Mouse (Mus musculus) forebrain, embryonic 11.5 days (tissue): ENCODE results near the gene Lrrc39. TPM values are rescaled to one million over a fixed set of nuclear protein-coding genes. Genes with fewer than 3 reads are reported as not detected.

Experiments
- ATAC-seq: fragments of 200-750 bp; cut with Nextera tagmentation; replicated peaks from 2 replicates; pipeline ENCODE4 v1.8.0; 2017; ENCODE audit warnings: moderate TSS enrichment; ENCODE audit not compliant: low FRiP score
- DNase-seq: peaks from one replicate; pipeline ENCODE4 v3.0.0-alpha.2; 2017; ENCODE audit warnings: low spot score
- H3K27ac ChIP-seq: fragments of 300-500 bp; sonication (generic); 2 replicates; pipeline ENCODE4 v1.5.1; 2014; ENCODE audit warnings: low read depth, low read length
- H3K27me3 ChIP-seq: fragments of 300-500 bp; sonication (generic); 2 replicates; pipeline ENCODE4 v1.6.1; 2014; ENCODE audit warnings: mild to moderate bottlenecking, low read length, mixed read lengths; ENCODE audit not compliant: control insufficient read depth, insufficient read depth
- H3K36me3 ChIP-seq: fragments of 300-500 bp; sonication (generic); 2 replicates; pipeline ENCODE4 v1.6.1; 2014; ENCODE audit warnings: mild to moderate bottlenecking, low read length, moderate library complexity, mixed read lengths; ENCODE audit not compliant: control insufficient read depth, insufficient read depth
- H3K4me1 ChIP-seq: fragments of 300-500 bp; sonication (generic); replicated peaks from 2 replicates; pipeline ENCODE4 v1.6.1; 2014; ENCODE audit warnings: low read length, mixed read lengths; ENCODE audit not compliant: control insufficient read depth, insufficient read depth
- H3K4me2 ChIP-seq: fragments of 300-500 bp; sonication (generic); 2 replicates; pipeline ENCODE4 v1.6.1; 2014; ENCODE audit warnings: low read depth, mild to moderate bottlenecking, low read length, moderate library complexity, mixed read lengths; ENCODE audit not compliant: severe bottlenecking
- H3K4me3 ChIP-seq: fragments of 300-500 bp; sonication (generic); 2 replicates; pipeline ENCODE4 v1.5.1; 2014; ENCODE audit warnings: low read depth, low read length
- H3K9ac ChIP-seq: fragments of 300-500 bp; sonication (generic); 2 replicates; pipeline ENCODE4 v1.6.1; 2014; ENCODE audit warnings: low read length
- H3K9me3 ChIP-seq: fragments of 300-500 bp; sonication (generic); 2 replicates; pipeline ENCODE4 v1.6.1; 2016; ENCODE audit warnings: low read length, mixed read lengths; ENCODE audit not compliant: control insufficient read depth
- WGBS: fragments of 180-500 bp; shearing (Covaris S2); extraction: QIAGEN DNeasy Blood & Tissue Kit; methylation state at CpG from one replicate; pipeline ENCODE4 v1.1.7; 2014; 5-methylcytosine and 5-hydroxymethylcytosine counted together
- polyA plus RNA-seq: library from polyadenylated mRNA; unstranded; fragments of >200 nt; fragmentation: Nextera tagmentation; extraction: Ambion mirVana; gene quantifications from 2 replicates; pipeline ENCODE4 v1.2.1, GENCODE M21; 2014

Gene Lrrc39
- 0.72 and 0.85 TPM in 2 replicates for polyA plus RNA-seq

DNA sequence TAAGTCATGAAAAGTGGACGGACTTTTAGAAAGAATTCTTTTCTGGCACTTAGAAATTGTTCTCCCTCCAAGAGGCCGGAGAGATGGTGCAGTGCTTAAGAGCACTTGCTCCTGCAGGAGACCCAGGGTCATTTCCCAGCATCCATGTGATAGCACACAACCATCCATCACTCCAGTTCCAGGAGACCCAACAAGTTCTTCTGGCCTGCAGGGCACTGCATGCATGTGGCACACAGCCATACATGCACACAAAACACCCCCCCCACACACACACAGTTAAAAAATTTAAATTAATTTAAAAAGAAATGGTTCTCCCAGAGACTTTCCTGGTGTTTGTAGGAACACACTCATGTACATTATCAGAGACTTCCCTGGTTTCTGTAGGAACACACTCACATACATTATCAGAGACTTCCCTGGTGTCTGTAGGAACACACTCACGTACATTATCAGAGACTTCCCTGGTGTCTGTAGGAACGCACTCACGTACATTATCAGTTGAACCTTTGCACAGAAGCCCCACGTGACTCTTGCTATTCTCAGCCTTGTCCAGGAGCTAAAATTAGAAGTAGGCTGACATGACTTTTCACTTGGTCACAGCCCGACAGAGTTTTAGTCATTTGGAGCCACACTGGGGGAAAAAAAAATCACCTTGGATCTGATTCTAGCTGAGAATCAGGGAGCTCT is at the start of gene Lrrc39:
TSS of gene Lrrc39 (plus strand) at position 566 of the 687 bp plus-strand sequence.
- H3K4me2 ChIP-seq = no peak within 1 kb of the TSS
- H3K9ac ChIP-seq = no peak within 1 kb of the TSS
- DNase-seq (no peak), ATAC-seq (no peak)
- H3K9me3 ChIP-seq = no peaks in the 10 kb centered on the region
- H3K4me1 ChIP-seq = no peaks in the 10 kb centered on the region
- H3K27me3 ChIP-seq = no peaks in the 10 kb centered on the region
- 86% methylated on average over 7 of the region's 7 CpGs for WGBS
- no peaks in the 10 kb centered on the region for H3K36me3 ChIP-seq
- H3K27ac ChIP-seq = no peak within 1 kb of the TSS
- no peak within 1 kb of the TSS for H3K4me3 ChIP-seq

DNA sequence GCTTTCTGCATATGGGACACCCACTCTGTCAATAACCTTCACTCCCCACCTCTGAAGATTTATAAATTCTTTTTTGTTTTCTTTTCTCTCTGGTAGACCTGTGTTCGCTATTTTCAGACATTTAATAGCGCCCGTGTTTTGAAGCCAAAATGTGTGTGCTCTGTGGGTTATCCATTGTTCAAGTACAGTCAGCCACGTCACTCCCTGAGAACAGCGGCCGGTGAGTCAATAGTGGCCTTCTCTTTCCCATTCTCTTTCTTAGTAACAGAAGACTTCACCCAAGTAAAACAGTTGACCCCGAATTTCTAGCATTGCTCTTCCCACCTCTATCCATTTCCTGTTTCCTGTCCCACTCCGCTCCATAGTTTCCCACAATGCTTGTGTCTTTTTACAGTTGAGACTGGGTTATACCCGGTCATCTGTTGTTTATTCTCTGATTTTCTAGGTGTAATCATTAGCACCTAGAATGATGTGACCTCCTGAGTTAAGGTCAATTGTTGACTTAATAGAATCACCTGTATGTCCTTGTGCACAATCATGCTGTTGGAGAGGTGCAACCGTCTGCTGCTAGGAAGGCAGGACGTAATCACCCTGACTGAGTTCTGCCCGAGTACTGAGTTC is 42.5 kb upstream of the Lrrc39 start:
- no peak for DNase-seq
- H3K9ac ChIP-seq = no peak overlapping the region
- 84% methylated on average over 12 of the region's 12 CpGs for WGBS
- no peaks in the 10 kb centered on the region for H3K9me3 ChIP-seq
- no peak overlapping the region for H3K27ac ChIP-seq
- ATAC-seq = no peak
- H3K4me2 ChIP-seq = no peak overlapping the region
- H3K27me3 ChIP-seq = no peaks in the 10 kb centered on the region
- no peak overlapping the region for H3K4me3 ChIP-seq
- no peaks in the 10 kb centered on the region for H3K36me3 ChIP-seq
- no peaks in the 10 kb centered on the region for H3K4me1 ChIP-seq

DNA sequence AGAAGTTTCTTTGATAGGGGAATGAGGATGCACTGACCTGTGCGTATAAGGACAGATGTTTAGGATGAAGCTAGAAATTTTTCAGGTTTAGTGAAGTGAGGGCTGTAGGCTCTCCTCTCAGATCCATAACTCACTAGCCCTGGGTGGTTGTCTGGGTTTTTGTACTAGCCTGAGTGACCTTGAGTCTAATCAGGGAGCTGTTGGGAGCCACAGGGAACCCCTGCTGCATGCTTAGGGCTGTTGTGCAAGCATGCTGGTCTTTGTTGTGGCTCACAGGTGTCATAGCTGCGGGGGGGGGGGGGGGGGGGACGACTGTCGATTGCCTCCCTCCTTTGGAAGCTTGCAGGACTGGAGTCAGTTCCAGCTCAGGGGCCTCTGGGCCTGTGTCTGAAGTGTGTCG is 33.0 kb upstream of the Lrrc39 start:
- ATAC-seq (no peak), DNase-seq (no peak)
- H3K4me2 ChIP-seq = no peak overlapping the region
- H3K9ac ChIP-seq = no peak overlapping the region
- H3K4me1 ChIP-seq = no peaks in the 10 kb centered on the region
- H3K27ac ChIP-seq = no peak overlapping the region
- H3K27me3 ChIP-seq = no peaks in the 10 kb centered on the region
- WGBS = 69% methylated on average over 4 of the region's 5 CpGs
- no peak overlapping the region for H3K4me3 ChIP-seq
- no peaks in the 10 kb centered on the region for H3K36me3 ChIP-seq
- no peaks in the 10 kb centered on the region for H3K9me3 ChIP-seq

DNA sequence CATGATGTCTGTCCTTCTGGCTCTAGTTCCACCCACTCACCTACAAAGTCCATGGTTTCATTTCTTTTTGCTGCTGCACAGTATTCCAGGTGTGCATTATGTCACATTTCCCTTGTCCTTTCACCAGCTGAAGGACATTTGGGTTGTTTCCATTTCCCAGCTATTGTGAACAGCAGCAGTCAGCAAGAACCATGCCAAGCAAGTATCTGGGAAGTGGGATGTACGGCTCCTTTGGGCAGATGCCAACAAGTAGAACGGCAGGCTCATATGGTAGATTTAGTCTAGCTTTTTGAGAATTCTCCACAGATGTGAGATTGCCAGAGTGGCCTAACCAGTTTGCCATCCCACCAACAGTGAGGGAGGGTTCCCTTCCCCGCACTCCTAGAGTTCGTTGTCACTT is 31.9 kb upstream of the Lrrc39 start:
- DNase-seq = no peak
- no peak overlapping the region for H3K9ac ChIP-seq
- H3K36me3 ChIP-seq = no peaks in the 10 kb centered on the region
- no peaks in the 10 kb centered on the region for H3K27me3 ChIP-seq
- H3K4me3 ChIP-seq = no peak overlapping the region
- no peak overlapping the region for H3K27ac ChIP-seq
- 93% methylated on average over 4 of the region's 4 CpGs for WGBS
- ATAC-seq = no peak
- H3K9me3 ChIP-seq = no peaks in the 10 kb centered on the region
- H3K4me1 ChIP-seq = no peaks in the 10 kb centered on the region
- no peak overlapping the region for H3K4me2 ChIP-seq

DNA sequence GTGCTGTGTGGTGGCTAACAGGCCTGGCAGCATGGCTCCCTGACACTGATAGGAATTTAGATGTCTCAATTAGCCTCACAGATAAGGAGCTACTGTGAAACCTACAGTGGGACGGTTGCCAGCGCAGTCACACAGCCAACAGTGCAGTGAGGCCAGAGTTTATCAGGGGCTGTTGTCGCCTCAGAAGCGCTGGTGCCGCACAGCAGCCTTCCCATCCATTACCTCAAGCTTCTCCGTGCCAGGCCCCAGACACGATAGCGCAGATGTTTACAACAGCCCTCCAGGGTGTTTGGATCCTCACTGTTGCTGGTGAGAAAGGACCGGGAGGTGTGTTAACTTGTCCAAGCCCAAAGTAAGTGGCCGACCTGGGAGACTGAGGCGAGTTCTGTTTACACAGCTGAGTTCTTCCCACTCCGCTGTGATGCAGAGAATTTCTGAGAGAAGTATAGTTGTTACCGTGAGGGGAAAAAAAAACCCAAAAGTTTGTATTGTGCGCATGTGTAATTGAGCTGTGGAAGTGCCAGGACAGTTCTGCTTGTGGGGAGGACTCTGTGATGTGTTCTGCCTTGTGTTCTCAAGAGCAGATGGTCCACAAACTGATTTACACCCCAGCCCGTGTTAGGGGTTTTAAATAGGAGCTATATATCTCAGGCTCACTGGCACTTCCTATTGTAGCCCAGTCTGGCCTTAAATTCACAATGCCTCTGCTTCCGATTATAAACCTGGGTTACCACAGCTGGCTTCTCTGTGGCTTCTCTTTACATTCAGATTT is 26.2 kb upstream of the Lrrc39 start:
- WGBS = 90% methylated on average over 16 of the region's 16 CpGs
- H3K36me3 ChIP-seq = peaks cover 3% of the 10 kb centered on the region; the same call in 1 of the 2 replicates
- H3K27ac ChIP-seq = no peak overlapping the region
- ATAC-seq (no peak), DNase-seq (no peak)
- no peaks in the 10 kb centered on the region for H3K4me1 ChIP-seq
- H3K9ac ChIP-seq = no peak overlapping the region
- H3K9me3 ChIP-seq = no peaks in the 10 kb centered on the region
- H3K4me3 ChIP-seq = no peak overlapping the region
- no peak overlapping the region for H3K4me2 ChIP-seq
- no peaks in the 10 kb centered on the region for H3K27me3 ChIP-seq

DNA sequence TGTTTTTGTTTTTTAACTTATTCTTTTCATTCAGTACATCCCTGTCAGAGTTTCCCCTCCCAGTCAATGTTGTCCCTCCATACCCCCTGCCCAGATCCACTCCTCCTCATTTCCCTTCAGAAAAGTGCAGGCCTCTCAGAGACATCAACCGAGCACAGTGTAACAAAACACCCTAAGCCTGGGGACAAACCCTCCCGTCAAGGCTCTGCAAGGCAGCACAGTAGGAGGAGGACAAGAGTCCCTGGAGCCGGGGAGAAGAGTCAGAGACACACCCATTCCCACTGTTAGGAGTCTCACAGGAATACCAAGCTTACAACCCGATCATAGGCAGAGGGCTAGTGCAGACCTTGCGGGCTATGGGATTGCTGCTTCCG is 25.6 kb upstream of the Lrrc39 start:
- 61% methylated on average over 6 of the region's 6 CpGs for WGBS
- Histone ChIP-seq H3K4me2 (no peak overlapping the region), H3K9me3 (no peaks in the 10 kb centered on the region), H3K4me3 (no peak overlapping the region), H3K27ac (no peak overlapping the region), H3K27me3 (no peaks in the 10 kb centered on the region), H3K9ac (no peak overlapping the region), H3K36me3 (peaks cover 3% of the 10 kb centered on the region; the same call in 1 of the 2 replicates), H3K4me1 (no peaks in the 10 kb centered on the region)
- no peak for ATAC-seq
- no peak for DNase-seq

DNA sequence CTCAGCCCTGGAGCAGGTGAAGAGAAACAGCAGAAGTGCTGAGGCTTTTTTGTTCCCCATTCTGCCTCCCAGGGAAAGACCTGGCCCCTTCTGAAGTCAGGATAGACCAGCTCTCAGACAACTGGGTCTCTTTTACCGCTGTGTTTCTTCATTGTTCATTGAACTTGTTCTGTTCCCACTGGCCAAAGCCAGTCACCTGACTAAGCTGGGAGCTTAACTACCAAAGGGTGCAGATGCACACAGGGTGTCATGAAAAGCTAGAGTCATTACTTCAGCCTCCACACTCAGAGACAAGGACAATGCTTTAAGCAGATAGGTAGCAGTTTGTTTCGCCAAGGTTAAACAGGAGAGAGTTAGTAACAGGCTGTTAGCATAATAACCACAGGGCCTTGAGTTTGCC is 20.7 kb upstream of the Lrrc39 start:
- Histone ChIP-seq H3K9me3 (no peaks in the 10 kb centered on the region), H3K9ac (no peak overlapping the region), H3K36me3 (peaks cover 3% of the 10 kb centered on the region; the same call in 1 of the 2 replicates), H3K4me2 (no peak overlapping the region), H3K4me1 (no peaks in the 10 kb centered on the region), H3K4me3 (no peak overlapping the region), H3K27ac (no peak overlapping the region), H3K27me3 (no peaks in the 10 kb centered on the region)
- WGBS = 84% methylated on average over 2 of the region's 2 CpGs
- DNase-seq = no peak
- ATAC-seq = no peak

DNA sequence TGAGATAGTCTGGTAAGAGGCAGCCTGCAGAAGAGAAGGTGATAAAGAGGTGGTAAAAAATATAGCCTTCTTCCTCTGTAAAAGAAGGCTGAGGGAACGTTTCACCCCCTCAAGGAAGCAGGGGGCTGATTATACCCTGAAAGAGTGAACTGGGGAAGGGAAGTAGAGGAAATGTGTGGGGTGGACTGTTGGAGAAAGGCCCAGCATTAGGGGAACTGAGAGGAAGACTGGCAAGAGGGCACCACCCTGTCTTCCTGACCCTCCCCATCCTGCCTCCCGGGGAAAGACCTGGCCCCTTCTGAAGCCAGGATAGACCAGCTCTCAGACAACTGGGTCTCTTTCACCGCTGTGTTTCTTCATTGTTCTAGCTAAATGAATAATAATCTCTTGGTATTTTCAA is 20.2 kb upstream of the Lrrc39 start:
- no peak overlapping the region for H3K27ac ChIP-seq

More for the DNA sequence above, 20.2 kb upstream of the Lrrc39 start:
- 86% methylated on average over 3 of the region's 3 CpGs for WGBS
- no peak overlapping the region for H3K4me3 ChIP-seq
- H3K9me3 ChIP-seq = no peaks in the 10 kb centered on the region
- H3K27me3 ChIP-seq = no peaks in the 10 kb centered on the region
- H3K4me2 ChIP-seq = no peak overlapping the region
- DNase-seq (no peak), ATAC-seq (no peak)
- H3K9ac ChIP-seq = no peak overlapping the region
- H3K36me3 ChIP-seq = peaks cover 3% of the 10 kb centered on the region; the same call in 1 of the 2 replicates
- no peaks in the 10 kb centered on the region for H3K4me1 ChIP-seq
